Mouse (Mus musculus): ENCODE measurements around the gene Aldob.
"Not testable (repeated sequence)": the region's sequence is repeated elsewhere in the genome, so short reads cannot be mapped to it uniquely, and the experiment has no call there.

The Aldob gene

GRCm38 (mm10) chr4:49536671-49537070 lies 12.7 kb downstream of the Aldob start:
- no peak for DNase-seq (ENCODE audit: extremely low read depth, low read depth, low spot score)

GRCm38 (mm10) chr4:49535675-49536294 lies 13.6 kb downstream of the Aldob start:
- DNase-seq (ENCODE audit: extremely low read depth, low read depth, low spot score): no peak

GRCm38 (mm10) chr4:49535036-49535435 lies 14.3 kb downstream of the Aldob start:
- DNase-seq (ENCODE audit: extremely low read depth, low read depth, low spot score): no peak

GRCm38 (mm10) chr4:49522576-49522975 lies 26.8 kb downstream of the Aldob start:
- no peak for DNase-seq (ENCODE audit: extremely low read depth, low read depth, low spot score)

GRCm38 (mm10) chr4:49521346-49521745 lies 28.0 kb downstream of the Aldob start:
- DNase-seq (ENCODE audit: extremely low read depth, low read depth, low spot score): no peak

GRCm38 (mm10) chr4:49520572-49521340 lies 28.6 kb downstream of the Aldob start, which contains the start of the genes Mrpl50 and Zfp189:
Mrpl50 (minus strand) TSS chr4:49521093.
Zfp189 (plus strand) TSS chr4:49521176.
- peak; percentile 73 for DNase-seq (ENCODE audit: extremely low read depth, low read depth, low spot score)

GRCm38 (mm10) chr4:49519476-49519875 lies 29.9 kb downstream of the Aldob start:
- DNase-seq (ENCODE audit: extremely low read depth, low read depth, low spot score): no peak

GRCm38 (mm10) chr4:49514441-49514840 lies 34.9 kb downstream of the Aldob start:
- no peak for DNase-seq (ENCODE audit: extremely low read depth, low read depth, low spot score)

- no peak for DNase-seq (ENCODE audit: extremely low read depth, low read depth, low spot score)
These were observed 36.7 kb downstream of the Aldob start for GRCm38 (mm10) chr4:49512636-49513035.

- DNase-seq (ENCODE audit: extremely low read depth, low read depth, low spot score): not testable (repeated sequence)
These were observed 39.0 kb downstream of the Aldob start for GRCm38 (mm10) chr4:49510236-49510835.

- no peak for DNase-seq (ENCODE audit: extremely low read depth, low read depth, low spot score)
These were observed 40.2 kb downstream of the Aldob start for GRCm38 (mm10) chr4:49509183-49509582.

- DNase-seq (ENCODE audit: extremely low read depth, low read depth, low spot score): no peak
These were observed 43.0 kb downstream of the Aldob start, which contains the start of gene Baat for GRCm38 (mm10) chr4:49506386-49506785. Baat (minus strand) TSS chr4:49506557.

- DNase-seq (ENCODE audit: extremely low read depth, low read depth, low spot score): no peak
These were observed 45.8 kb downstream of the Aldob start for GRCm38 (mm10) chr4:49503563-49503962.
